Mouse (Mus musculus): Measurements from ENCODE around the gene Plin5. TPM values are rescaled to one million over a fixed set of nuclear protein-coding genes. Genes with fewer than 3 reads are reported as not detected.
"Not testable (repeated sequence)": the region's sequence is repeated elsewhere in the genome, so short reads cannot be mapped to it uniquely, and the experiment has no call there.

Plin5 gene
- polyA plus RNA-seq, 1 experiment, result 11.7 TPM

DNA sequence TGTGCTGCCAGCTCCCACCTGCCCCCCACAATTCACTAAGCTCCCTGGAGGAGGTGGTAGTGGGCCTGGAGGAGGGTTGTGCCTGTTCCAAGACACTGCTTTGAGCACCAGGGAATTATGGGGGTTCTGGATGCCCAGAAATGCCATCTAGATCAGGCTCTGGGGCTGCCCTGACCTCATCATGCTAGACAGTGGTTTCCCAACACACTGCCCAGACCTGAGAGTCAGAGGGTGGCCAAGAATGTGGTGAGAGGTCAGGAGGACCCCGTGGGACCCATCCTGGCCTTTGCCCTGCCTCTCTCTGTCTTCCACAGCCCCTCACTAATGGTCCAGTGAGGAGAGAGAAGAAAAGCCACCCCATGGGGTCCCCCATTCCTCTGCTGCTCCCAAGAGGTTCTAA is 6.4 kb downstream of the Plin5 start:
- Histone ChIP-seq H3K36me3 (ENCODE audit: control insufficient read depth, insufficient read depth, low read length) (no peaks in the 10 kb centered on the region), H3K4me1 (replicated peaks; ENCODE audit: control insufficient read depth, insufficient read depth, low read length) (no peaks in the 10 kb centered on the region), H3K27me3 (ENCODE audit: control insufficient read depth, insufficient read depth, low read length) (no peaks in the 10 kb centered on the region), H3K4me3 (ENCODE audit: control insufficient read depth, insufficient read depth, low read length) (no peak overlapping the region), H3K27ac (ENCODE audit: control insufficient read depth, insufficient read depth, low read length) (no peak overlapping the region)
- no peak for TF ChIP-seq CTCF (IDR thresholded peaks at IDR 0.05; ENCODE audit: borderline replicate concordance, control insufficient read depth, extremely low read depth, insufficient read depth, low read length, poor library complexity)
- TF ChIP-seq POLR2A (IDR thresholded peaks at IDR 0.05; ENCODE audit: control insufficient read depth, extremely low read depth, insufficient read depth, low read length, poor library complexity), result no peak
- 79% methylated on average over 1 of the region's 1 CpGs for WGBS
- DNase-seq, result no peak

DNA sequence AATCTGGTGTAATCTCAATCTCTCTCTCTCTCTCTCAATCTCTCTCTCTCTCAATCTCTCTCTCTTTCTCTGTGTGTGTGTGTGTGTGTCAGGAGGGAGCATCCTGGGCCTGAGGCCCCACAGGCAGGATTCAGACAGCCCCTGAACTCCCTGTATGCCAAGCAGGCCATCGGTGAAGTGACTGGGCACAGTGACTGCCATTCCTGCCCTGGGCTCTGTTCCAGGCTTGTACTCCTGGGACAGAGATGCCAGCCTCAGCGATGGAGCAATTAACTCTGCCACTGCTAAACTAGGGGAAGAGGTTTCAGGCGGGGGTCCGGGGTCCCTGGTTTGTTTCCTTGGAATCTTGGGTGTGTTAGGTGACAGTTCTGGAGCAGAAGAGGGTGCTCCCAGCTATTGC is 6.8 kb downstream of the Plin5 start:
- Histone ChIP-seq H3K36me3 (ENCODE audit: control insufficient read depth, insufficient read depth, low read length) (no peaks in the 10 kb centered on the region), H3K27me3 (ENCODE audit: control insufficient read depth, insufficient read depth, low read length) (no peaks in the 10 kb centered on the region), H3K4me1 (replicated peaks; ENCODE audit: control insufficient read depth, insufficient read depth, low read length) (no peaks in the 10 kb centered on the region), H3K4me3 (ENCODE audit: control insufficient read depth, insufficient read depth, low read length) (no peak overlapping the region), H3K27ac (ENCODE audit: control insufficient read depth, insufficient read depth, low read length) (no peak overlapping the region)
- no peak for DNase-seq
- WGBS, result 88% methylated on average over 4 of the region's 4 CpGs
- TF ChIP-seq CTCF (IDR thresholded peaks at IDR 0.05; ENCODE audit: borderline replicate concordance, control insufficient read depth, extremely low read depth, insufficient read depth, low read length, poor library complexity) (no peak), POLR2A (IDR thresholded peaks at IDR 0.05; ENCODE audit: control insufficient read depth, extremely low read depth, insufficient read depth, low read length, poor library complexity) (no peak)

DNA sequence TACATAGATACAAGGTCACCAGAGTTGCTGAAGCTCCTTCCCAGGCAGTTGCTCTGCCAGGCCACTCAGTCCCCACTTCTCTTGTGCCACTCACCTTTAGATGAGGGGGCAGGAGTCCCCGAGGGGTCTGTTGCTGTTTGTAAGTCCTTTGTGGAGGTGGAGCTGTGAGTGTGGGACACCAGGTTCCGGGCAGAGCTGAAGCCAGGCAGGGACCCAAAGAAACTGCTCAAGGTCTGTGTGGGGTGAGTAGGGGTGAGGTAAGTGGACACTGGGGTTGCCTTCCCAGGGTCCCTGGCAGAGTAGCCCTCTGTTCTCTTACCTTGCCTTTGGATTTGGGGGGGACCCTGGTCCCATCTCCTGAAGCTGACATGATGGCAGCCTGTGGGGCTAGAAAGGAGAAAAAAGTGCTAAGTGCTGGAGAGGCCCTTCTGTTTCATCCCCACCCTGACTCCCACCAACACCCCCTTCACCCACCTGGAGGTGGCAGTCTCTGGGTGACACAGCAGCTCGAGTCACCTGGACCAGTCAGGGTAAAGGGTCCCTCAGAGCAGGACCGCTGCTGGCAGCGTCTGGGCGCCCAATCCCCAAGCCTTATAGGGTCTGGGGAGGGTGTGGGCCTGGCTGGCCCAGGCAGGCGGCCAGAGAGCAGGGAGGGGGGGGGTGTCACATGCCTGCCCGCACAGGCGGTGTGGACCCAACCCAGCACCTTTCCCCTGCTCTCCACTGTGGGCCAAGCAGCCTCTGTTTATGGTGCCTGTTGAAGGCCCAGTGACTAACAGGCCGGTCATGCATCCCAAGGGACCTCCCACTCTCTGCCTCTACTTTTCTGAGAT is 8.0 kb downstream of the Plin5 start, which contains the start of gene Plin4:
Plin4 (minus strand) TSS at position 585 of the 833 bp plus-strand sequence.
- WGBS, result 91% methylated on average over 10 of the region's 10 CpGs
- DNase-seq, result no peak
- H3K36me3 ChIP-seq (ENCODE audit: control insufficient read depth, insufficient read depth, low read length), result no peaks in the 10 kb centered on the region
- H3K27me3 ChIP-seq (ENCODE audit: control insufficient read depth, insufficient read depth, low read length), result no peaks in the 10 kb centered on the region
- H3K27ac ChIP-seq (ENCODE audit: control insufficient read depth, insufficient read depth, low read length), result no peak within 1 kb of the TSS
- no peaks in the 10 kb centered on the region for H3K4me1 ChIP-seq (replicated peaks; ENCODE audit: control insufficient read depth, insufficient read depth, low read length)
- no peak for TF ChIP-seq CTCF (IDR thresholded peaks at IDR 0.05; ENCODE audit: borderline replicate concordance, control insufficient read depth, extremely low read depth, insufficient read depth, low read length, poor library complexity)
- TF ChIP-seq POLR2A (IDR thresholded peaks at IDR 0.05; ENCODE audit: control insufficient read depth, extremely low read depth, insufficient read depth, low read length, poor library complexity), result no peak
- no peak within 1 kb of the TSS for H3K4me3 ChIP-seq (ENCODE audit: control insufficient read depth, insufficient read depth, low read length)

DNA sequence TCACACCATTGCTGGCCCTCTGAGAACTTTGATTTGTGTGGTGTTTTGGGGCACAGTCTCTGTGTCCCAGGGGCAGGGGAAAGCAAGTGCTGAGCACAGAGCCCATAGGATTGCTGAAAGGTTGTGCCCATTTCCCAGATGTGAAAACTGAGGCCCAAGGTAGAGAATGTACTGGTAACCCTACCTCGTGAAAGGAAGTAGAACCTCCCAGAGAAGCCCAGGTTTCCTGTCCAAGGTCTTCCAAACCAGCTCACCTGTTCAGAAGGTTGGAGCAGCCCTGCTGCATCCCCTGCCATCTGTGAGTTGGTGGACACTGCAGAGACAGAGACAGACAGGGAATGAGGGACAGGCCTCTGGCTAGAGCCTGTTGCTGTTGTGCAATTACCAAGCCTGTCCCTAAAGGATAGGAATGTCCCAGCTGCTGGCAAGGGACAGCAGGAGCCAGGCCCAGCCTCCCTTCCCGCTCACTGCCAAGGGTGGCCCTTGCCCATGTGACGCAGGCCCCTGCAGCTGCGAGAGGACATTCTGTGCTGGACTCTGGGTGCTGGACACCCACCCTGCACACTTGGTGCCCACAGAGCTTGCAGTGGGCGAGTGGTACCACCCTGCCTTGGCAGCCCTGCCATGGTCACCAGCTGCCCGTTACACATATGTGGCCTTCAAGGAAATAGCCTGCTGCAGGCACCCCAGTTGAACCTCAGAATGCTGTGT is 8.9 kb downstream of the Plin5 start:
- WGBS, result 85% methylated on average over 6 of the region's 6 CpGs
- Histone ChIP-seq H3K27me3 (ENCODE audit: control insufficient read depth, insufficient read depth, low read length) (no peaks in the 10 kb centered on the region), H3K4me3 (ENCODE audit: control insufficient read depth, insufficient read depth, low read length) (no peak overlapping the region), H3K4me1 (replicated peaks; ENCODE audit: control insufficient read depth, insufficient read depth, low read length) (no peaks in the 10 kb centered on the region), H3K36me3 (ENCODE audit: control insufficient read depth, insufficient read depth, low read length) (no peaks in the 10 kb centered on the region), H3K27ac (ENCODE audit: control insufficient read depth, insufficient read depth, low read length) (no peak overlapping the region)
- TF ChIP-seq CTCF (IDR thresholded peaks at IDR 0.05; ENCODE audit: borderline replicate concordance, control insufficient read depth, extremely low read depth, insufficient read depth, low read length, poor library complexity) (no peak), POLR2A (IDR thresholded peaks at IDR 0.05; ENCODE audit: control insufficient read depth, extremely low read depth, insufficient read depth, low read length, poor library complexity) (no peak)
- no peak for DNase-seq

DNA sequence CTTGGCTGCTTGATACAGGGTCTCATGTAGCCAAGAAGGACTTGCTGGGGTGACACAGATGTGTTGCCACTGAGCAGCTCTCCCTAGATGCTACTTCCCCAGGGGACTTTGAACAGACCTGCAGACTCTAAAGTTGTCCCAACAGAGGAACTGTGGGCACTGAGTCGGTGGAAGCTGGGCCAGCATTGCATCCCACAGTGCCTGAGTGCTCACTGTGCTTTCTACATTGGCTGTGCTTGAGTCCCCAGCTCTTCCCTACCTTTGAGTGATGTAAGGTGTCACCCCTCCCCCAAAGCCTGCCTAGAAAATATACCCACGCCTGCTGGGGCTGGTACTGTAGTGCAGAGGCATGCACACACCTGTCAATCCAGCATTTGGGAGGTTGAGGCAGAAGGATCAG is 9.7 kb downstream of the Plin5 start:
- H3K27ac ChIP-seq (ENCODE audit: control insufficient read depth, insufficient read depth, low read length), result no peak overlapping the region

DNA sequence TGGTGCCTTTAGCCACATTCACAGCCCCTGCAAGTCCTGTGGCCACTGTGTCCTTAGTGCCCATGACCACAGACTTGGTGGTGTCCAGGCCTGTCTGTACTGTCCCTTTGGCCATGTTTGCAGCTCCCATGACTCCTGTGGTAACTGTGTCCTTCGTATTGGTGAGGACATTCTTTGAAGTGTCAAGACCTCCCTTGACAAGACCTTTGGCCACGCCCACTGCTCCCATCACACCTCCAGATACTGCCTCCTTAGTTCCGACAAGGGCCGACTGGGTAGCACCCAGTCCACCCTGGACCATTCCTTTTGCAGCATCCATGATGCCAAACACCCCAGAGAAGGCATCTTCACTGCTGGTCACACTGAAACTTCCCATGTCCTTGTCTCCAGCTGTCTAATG is 10.4 kb downstream of the Plin5 start:
- WGBS, result 95% methylated on average over 4 of the region's 4 CpGs
- H3K4me3 ChIP-seq (ENCODE audit: control insufficient read depth, insufficient read depth, low read length), result no peak overlapping the region
- H3K36me3 ChIP-seq (ENCODE audit: control insufficient read depth, insufficient read depth, low read length), result no peaks in the 10 kb centered on the region
- TF ChIP-seq CTCF (IDR thresholded peaks at IDR 0.05; ENCODE audit: borderline replicate concordance, control insufficient read depth, extremely low read depth, insufficient read depth, low read length, poor library complexity) (no peak), POLR2A (IDR thresholded peaks at IDR 0.05; ENCODE audit: control insufficient read depth, extremely low read depth, insufficient read depth, low read length, poor library complexity) (no peak)
- H3K4me1 ChIP-seq (replicated peaks; ENCODE audit: control insufficient read depth, insufficient read depth, low read length), result no peaks in the 10 kb centered on the region
- H3K27me3 ChIP-seq (ENCODE audit: control insufficient read depth, insufficient read depth, low read length), result no peaks in the 10 kb centered on the region
- DNase-seq, result no peak
- no peak overlapping the region for H3K27ac ChIP-seq (ENCODE audit: control insufficient read depth, insufficient read depth, low read length)

More for the DNA sequence above, 9.7 kb downstream of the Plin5 start:
- Histone ChIP-seq H3K4me3 (ENCODE audit: control insufficient read depth, insufficient read depth, low read length) (no peak overlapping the region), H3K4me1 (replicated peaks; ENCODE audit: control insufficient read depth, insufficient read depth, low read length) (no peaks in the 10 kb centered on the region), H3K36me3 (ENCODE audit: control insufficient read depth, insufficient read depth, low read length) (no peaks in the 10 kb centered on the region), H3K27me3 (ENCODE audit: control insufficient read depth, insufficient read depth, low read length) (no peaks in the 10 kb centered on the region)
- 71% methylated on average over 2 of the region's 2 CpGs for WGBS
- TF ChIP-seq POLR2A (IDR thresholded peaks at IDR 0.05; ENCODE audit: control insufficient read depth, extremely low read depth, insufficient read depth, low read length, poor library complexity) (no peak), CTCF (IDR thresholded peaks at IDR 0.05; ENCODE audit: borderline replicate concordance, control insufficient read depth, extremely low read depth, insufficient read depth, low read length, poor library complexity) (no peak)
- DNase-seq, result no peak

DNA sequence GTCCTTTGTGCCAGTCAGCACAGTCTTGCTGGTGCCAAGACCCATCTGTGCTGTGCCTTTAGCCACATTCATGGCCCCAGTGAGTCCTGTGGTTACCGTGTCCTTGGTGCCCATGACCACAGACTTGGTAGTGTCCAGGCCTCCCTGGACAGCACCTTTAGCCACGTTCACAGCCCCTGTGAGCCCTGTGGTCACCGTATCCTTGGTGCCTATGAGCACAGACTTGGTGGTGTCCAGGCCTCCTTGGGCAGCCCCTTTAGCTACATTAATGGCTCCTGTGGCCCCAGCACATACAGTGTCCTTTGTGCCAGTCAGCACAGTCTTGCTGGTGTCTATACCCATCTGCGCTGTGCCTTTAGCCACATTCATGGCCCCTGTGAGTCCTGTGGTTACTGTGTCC is 11.0 kb downstream of the Plin5 start:
- H3K27me3 ChIP-seq (ENCODE audit: control insufficient read depth, insufficient read depth, low read length); DNase-seq; H3K4me1 ChIP-seq (replicated peaks; ENCODE audit: control insufficient read depth, insufficient read depth, low read length); H3K36me3 ChIP-seq (ENCODE audit: control insufficient read depth, insufficient read depth, low read length); H3K4me3 ChIP-seq (ENCODE audit: control insufficient read depth, insufficient read depth, low read length); H3K27ac ChIP-seq (ENCODE audit: control insufficient read depth, insufficient read depth, low read length): not testable (repeated sequence)
- 100% methylated on average over 4 of the region's 4 CpGs for WGBS

DNA sequence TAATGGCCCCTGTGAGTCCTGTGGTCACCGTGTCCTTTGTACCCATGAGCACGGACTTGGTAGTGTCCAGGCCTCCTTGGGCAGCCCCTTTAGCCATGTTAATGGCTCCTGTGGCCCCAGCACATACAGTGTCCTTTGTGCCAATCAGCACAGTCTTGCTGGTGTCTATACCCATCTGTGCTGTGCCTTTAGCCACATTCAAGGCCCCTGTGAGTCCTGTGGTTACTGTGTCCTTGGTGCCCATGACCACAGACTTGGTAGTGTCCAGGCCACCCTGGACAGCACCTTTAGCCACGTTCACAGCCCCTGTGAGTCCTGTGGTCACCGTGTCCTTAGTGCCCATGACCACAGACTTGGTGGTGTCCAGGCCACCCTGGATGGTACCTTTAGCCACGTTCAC is 12.6 kb downstream of the Plin5 start:
- 93% methylated on average over 2 of the region's 5 CpGs for WGBS
- H3K27me3 ChIP-seq (ENCODE audit: control insufficient read depth, insufficient read depth, low read length); H3K27ac ChIP-seq (ENCODE audit: control insufficient read depth, insufficient read depth, low read length); H3K36me3 ChIP-seq (ENCODE audit: control insufficient read depth, insufficient read depth, low read length); H3K4me3 ChIP-seq (ENCODE audit: control insufficient read depth, insufficient read depth, low read length); DNase-seq; H3K4me1 ChIP-seq (replicated peaks; ENCODE audit: control insufficient read depth, insufficient read depth, low read length): not testable (repeated sequence)

All from thymus, adult 2 months (tissue).